Mouse (Mus musculus) kidney, embryonic 15.5 days (tissue): ENCODE measurements around the gene Serf2. TPM values are rescaled to one million over a fixed set of nuclear protein-coding genes. Genes with fewer than 3 reads are reported as not detected.
"Not testable (repeated sequence)": the region's sequence is repeated elsewhere in the genome, so short reads cannot be mapped to it uniquely, and the experiment has no call there.

ENCODE experiments used
- ATAC-seq: fragments of 200-750 bp; cut with Nextera tagmentation; replicated peaks from 2 replicates; pipeline ENCODE4 v1.8.0; 2017; ENCODE audit warnings: moderate TSS enrichment; ENCODE audit not compliant: low FRiP score
- H3K27ac ChIP-seq: fragments of 300-500 bp; sonication (generic); 2 replicates; pipeline ENCODE4 v1.5.1; 2015; ENCODE audit warnings: mild to moderate bottlenecking, inconsistent platforms
- H3K27me3 ChIP-seq: fragments of 300-500 bp; sonication (generic); 2 replicates; pipeline ENCODE4 v1.6.1; 2015; ENCODE audit warnings: inconsistent platforms
- H3K36me3 ChIP-seq: fragments of 300-500 bp; sonication (generic); 2 replicates; pipeline ENCODE4 v1.6.1; 2015; ENCODE audit warnings: inconsistent platforms
- H3K4me1 ChIP-seq: fragments of 300-500 bp; sonication (generic); 2 replicates; pipeline ENCODE4 v1.6.1; 2015; ENCODE audit warnings: inconsistent platforms
- H3K4me2 ChIP-seq: fragments of 300-500 bp; sonication (generic); 2 replicates; pipeline ENCODE4 v1.6.1; 2015; ENCODE audit warnings: moderate library complexity, mild to moderate bottlenecking, inconsistent platforms
- H3K4me3 ChIP-seq: fragments of 300-500 bp; sonication (generic); replicated peaks from 2 replicates; pipeline ENCODE4 v1.5.1; 2015; ENCODE audit warnings: mild to moderate bottlenecking, inconsistent platforms
- H3K9ac ChIP-seq: fragments of 300-500 bp; sonication (generic); 2 replicates; pipeline ENCODE4 v1.6.1; 2015; ENCODE audit warnings: mild to moderate bottlenecking, inconsistent platforms
- H3K9me3 ChIP-seq: fragments of 300-500 bp; sonication (generic); replicated peaks from 2 replicates; pipeline ENCODE4 v1.6.1; 2016; ENCODE audit warnings: inconsistent platforms
- WGBS: fragments of 180-500 bp; shearing (Covaris S2); methylation state at CpG from one replicate; pipeline ENCODE4 v1.1.7; 2015; ENCODE audit warnings: mixed read lengths; 5-methylcytosine and 5-hydroxymethylcytosine counted together
- polyA plus RNA-seq: library from polyadenylated mRNA; unstranded; fragments of >200 nt; fragmentation: Nextera tagmentation; extraction: Ambion mirVana; gene quantifications from 2 replicates; pipeline ENCODE4 v1.2.1, GENCODE M21; 2015

Gene Serf2
- polyA plus RNA-seq, 1 experiment from 2014 or later: 482 TPM

- Histone ChIP-seq H3K4me3 (peak overlapping the region; percentile 100), H3K9me3 (no peaks in the 10 kb centered on the region), H3K27ac (peak overlapping the region; percentile 98), H3K9ac (peak overlapping the region; percentile 99), H3K36me3 (peaks cover 40% of the 10 kb centered on the region), H3K4me1 (peaks cover 27% of the 10 kb centered on the region), H3K4me2 (peak overlapping the region; percentile 85), H3K27me3 (no peaks in the 10 kb centered on the region)
- ATAC-seq: no peak
- 0% methylated on average over 7 of the region's 7 CpGs for WGBS
Measured at GRCm38 (mm10) chr2:121450093-121450492, 1.1 kb downstream of the Serf2 start.

- 83% methylated on average over 4 of the region's 4 CpGs for WGBS
- Histone ChIP-seq H3K27ac (no peak overlapping the region), H3K4me1 (peaks cover 33% of the 10 kb centered on the region), H3K9ac (no peak overlapping the region), H3K27me3 (no peaks in the 10 kb centered on the region), H3K4me3 (no peak overlapping the region), H3K9me3 (no peaks in the 10 kb centered on the region), H3K36me3 (peaks cover 42% of the 10 kb centered on the region), H3K4me2 (no peak overlapping the region)
- no peak for ATAC-seq
Measured at GRCm38 (mm10) chr2:121452361-121452760, 3.4 kb downstream of the Serf2 start.

- 77% methylated on average over 4 of the region's 4 CpGs for WGBS
- H3K9ac ChIP-seq: no peak within 1 kb of the TSS
Measured at GRCm38 (mm10) chr2:121452990-121453389, 4.0 kb downstream of the Serf2 start, which contains the start of gene Hypk. Hypk (plus strand) TSS chr2:121453290.

GRCm38 (mm10) chr2:121453917-121454316 is 4.9 kb downstream of the Serf2 start:
- Histone ChIP-seq H3K36me3 (peaks cover 49% of the 10 kb centered on the region), H3K4me1 (peaks cover 31% of the 10 kb centered on the region), H3K9ac (no peak overlapping the region), H3K9me3 (no peaks in the 10 kb centered on the region), H3K27ac (no peak overlapping the region), H3K4me2 (no peak overlapping the region), H3K4me3 (no peak overlapping the region), H3K27me3 (no peaks in the 10 kb centered on the region)
- 89% methylated on average over 6 of the region's 6 CpGs for WGBS
- no peak for ATAC-seq

More at GRCm38 (mm10) chr2:121452990-121453389, 4.0 kb downstream of the Serf2 start, which contains the start of gene Hypk:
- peaks cover 32% of the 10 kb centered on the region for H3K4me1 ChIP-seq
- no peaks in the 10 kb centered on the region for H3K9me3 ChIP-seq
- no peak within 1 kb of the TSS for H3K4me3 ChIP-seq
- peaks cover 42% of the 10 kb centered on the region for H3K36me3 ChIP-seq
- no peak for ATAC-seq
- no peak within 1 kb of the TSS for H3K4me2 ChIP-seq
- no peaks in the 10 kb centered on the region for H3K27me3 ChIP-seq
- no peak within 1 kb of the TSS for H3K27ac ChIP-seq

- WGBS: 83% methylated on average over 5 of the region's 5 CpGs
Measured at GRCm38 (mm10) chr2:121455534-121455933, 6.5 kb downstream of the Serf2 start.

GRCm38 (mm10) chr2:121456692-121457642 is 8.0 kb downstream of the Serf2 start, which contains the start of gene Serinc4:
Serinc4 (minus strand) TSS chr2:121456781.
- Histone ChIP-seq H3K27ac (peak within 1 kb of the TSS; percentile 88), H3K9me3 (no peaks in the 10 kb centered on the region), H3K4me1 (peaks cover 17% of the 10 kb centered on the region), H3K4me3 (peak within 1 kb of the TSS; percentile 83), H3K27me3 (no peaks in the 10 kb centered on the region), H3K36me3 (peaks cover 61% of the 10 kb centered on the region), H3K9ac (peak within 1 kb of the TSS; percentile 69), H3K4me2 (peak within 1 kb of the TSS; percentile 62)
- 5% methylated on average over 41 of the region's 41 CpGs for WGBS
- ATAC-seq: peak; percentile 95

More at GRCm38 (mm10) chr2:121455534-121455933, 6.5 kb downstream of the Serf2 start:
- Histone ChIP-seq H3K36me3 (peaks cover 63% of the 10 kb centered on the region), H3K4me3 (no peak overlapping the region), H3K27ac (no peak overlapping the region), H3K27me3 (no peaks in the 10 kb centered on the region), H3K9ac (no peak overlapping the region), H3K9me3 (no peaks in the 10 kb centered on the region), H3K4me2 (no peak overlapping the region), H3K4me1 (peaks cover 26% of the 10 kb centered on the region)
- no peak for ATAC-seq

- 43% methylated on average over 2 of the region's 2 CpGs for WGBS
- no peak for ATAC-seq
- Histone ChIP-seq H3K4me3 (no peak overlapping the region), H3K9ac (no peak overlapping the region), H3K27me3 (no peaks in the 10 kb centered on the region), H3K4me1 (peaks cover 12% of the 10 kb centered on the region), H3K4me2 (no peak overlapping the region), H3K9me3 (no peaks in the 10 kb centered on the region), H3K27ac (no peak overlapping the region), H3K36me3 (peaks cover 30% of the 10 kb centered on the region)
Measured at GRCm38 (mm10) chr2:121460071-121460470, 11.1 kb downstream of the Serf2 start.

GRCm38 (mm10) chr2:121468982-121469381 is 20.0 kb downstream of the Serf2 start:
- H3K4me3 ChIP-seq, H3K27me3 ChIP-seq, H3K4me1 ChIP-seq, H3K9ac ChIP-seq, ATAC-seq, H3K4me2 ChIP-seq, H3K27ac ChIP-seq, H3K9me3 ChIP-seq, H3K36me3 ChIP-seq: not testable (repeated sequence)
- WGBS: 66% methylated on average over 3 of the region's 6 CpGs

- WGBS: 91% methylated on average over 3 of the region's 3 CpGs
- not testable (repeated sequence) for H3K27me3 ChIP-seq, H3K9me3 ChIP-seq, H3K4me1 ChIP-seq, H3K9ac ChIP-seq, H3K36me3 ChIP-seq, ATAC-seq, H3K27ac ChIP-seq
- H3K4me3 ChIP-seq: peak overlapping the region; percentile 70
- H3K4me2 ChIP-seq: peak overlapping the region; percentile 70
Measured at GRCm38 (mm10) chr2:121472783-121473182, 23.8 kb downstream of the Serf2 start.

GRCm38 (mm10) chr2:121473301-121474179 is 24.5 kb downstream of the Serf2 start, which contains the start of gene Mfap1b:
Mfap1b (minus strand) TSS chr2:121474067.
- peak within 1 kb of the TSS; percentile 70 for H3K4me3 ChIP-seq
- H3K36me3 ChIP-seq, H3K9me3 ChIP-seq, H3K27me3 ChIP-seq, H3K4me1 ChIP-seq: not testable (repeated sequence)
- H3K27ac ChIP-seq: peak within 1 kb of the TSS; percentile 75; the same call in 1 of the 2 replicates
- ATAC-seq: peak; percentile 91
- peak within 1 kb of the TSS; percentile 60 for H3K9ac ChIP-seq
- 7% methylated on average over 39 of the region's 41 CpGs for WGBS
- peak within 1 kb of the TSS; percentile 70 for H3K4me2 ChIP-seq

GRCm38 (mm10) chr2:121474180-121474535 is 25.2 kb downstream of the Serf2 start:
- Histone ChIP-seq H3K9ac (peak overlapping the region; percentile 60), H3K36me3 (peaks cover 4% of the 10 kb centered on the region; the same call in 1 of the 2 replicates), H3K9me3 (no peaks in the 10 kb centered on the region), H3K27ac (peak overlapping the region; percentile 75; the same call in 1 of the 2 replicates), H3K4me3 (peak overlapping the region; percentile 70), H3K4me1 (peaks cover 5% of the 10 kb centered on the region; the same call in 1 of the 2 replicates), H3K4me2 (peak overlapping the region; percentile 70), H3K27me3 (no peaks in the 10 kb centered on the region)
- no peak for ATAC-seq
- WGBS: 29% methylated on average over 8 of the region's 8 CpGs
